Mouse (Mus musculus): ENCODE measurements around the gene Slc35a5. TPM values are rescaled to one million over a fixed set of nuclear protein-coding genes. Genes with fewer than 3 reads are reported as not detected.

Slc35a5 gene
- polyA plus RNA-seq (2012; rRNA removed), result 29.9 and 34.6 TPM in 2 replicates

GRCm38 (mm10) chr16:45158522-45159388 is at the start of gene Slc35a5, which contains the start of gene Atg3:
Gene Slc35a5 (minus strand): TSS chr16:45158706.
Gene Atg3 (plus strand): TSS chr16:45158785.
- TF ChIP-seq POLR2A (IDR thresholded peaks at IDR 0.05; ENCODE audit: extremely low read depth, insufficient read depth, low read length), result peak; percentile 59; the same call in 1 of the 2 replicates
- TF ChIP-seq CTCF (IDR thresholded peaks at IDR 0.05; ENCODE audit: extremely low read depth, insufficient read depth, low read length), result no peak

GRCm38 (mm10) chr16:45204859-45205670 is 46.6 kb upstream of the Slc35a5 start:
- Histone ChIP-seq H3K4me1 (ENCODE audit: control insufficient read depth, insufficient read depth, low read length) (no peaks in the 10 kb centered on the region), H3K4me3 (ENCODE audit: insufficient read depth, low read length) (no peak overlapping the region), H3K27ac (ENCODE audit: insufficient read depth, low read length) (no peak overlapping the region)
- TF ChIP-seq CTCF (IDR thresholded peaks at IDR 0.05; ENCODE audit: extremely low read depth, insufficient read depth, low read length) (no peak), POLR2A (IDR thresholded peaks at IDR 0.05; ENCODE audit: extremely low read depth, insufficient read depth, low read length) (no peak)

More at GRCm38 (mm10) chr16:45158522-45159388, at the start of gene Slc35a5, which contains the start of gene Atg3:
- H3K4me3 ChIP-seq (ENCODE audit: insufficient read depth, low read length), result peak within 1 kb of the TSS; percentile 52
- H3K27ac ChIP-seq (ENCODE audit: insufficient read depth, low read length), result peak within 1 kb of the TSS; percentile 57
- no peaks in the 10 kb centered on the region; the same call in 1 of the 2 replicates for H3K4me1 ChIP-seq (ENCODE audit: control insufficient read depth, insufficient read depth, low read length)

GRCm38 (mm10) chr16:45204438-45204837 is 45.9 kb upstream of the Slc35a5 start:
- H3K4me1 ChIP-seq (ENCODE audit: control insufficient read depth, insufficient read depth, low read length), result no peaks in the 10 kb centered on the region
- TF ChIP-seq CTCF (IDR thresholded peaks at IDR 0.05; ENCODE audit: extremely low read depth, insufficient read depth, low read length) (no peak), POLR2A (IDR thresholded peaks at IDR 0.05; ENCODE audit: extremely low read depth, insufficient read depth, low read length) (no peak)
- no peak overlapping the region for H3K4me3 ChIP-seq (ENCODE audit: insufficient read depth, low read length)
- no peak overlapping the region for H3K27ac ChIP-seq (ENCODE audit: insufficient read depth, low read length)

GRCm38 (mm10) chr16:45201395-45201794 is 42.9 kb upstream of the Slc35a5 start:
- Histone ChIP-seq H3K4me3 (ENCODE audit: insufficient read depth, low read length) (no peak overlapping the region), H3K4me1 (ENCODE audit: control insufficient read depth, insufficient read depth, low read length) (no peaks in the 10 kb centered on the region), H3K27ac (ENCODE audit: insufficient read depth, low read length) (no peak overlapping the region)
- TF ChIP-seq CTCF (IDR thresholded peaks at IDR 0.05; ENCODE audit: extremely low read depth, insufficient read depth, low read length), result no peak
- no peak for TF ChIP-seq POLR2A (IDR thresholded peaks at IDR 0.05; ENCODE audit: extremely low read depth, insufficient read depth, low read length)

- TF ChIP-seq CTCF (IDR thresholded peaks at IDR 0.05; ENCODE audit: extremely low read depth, insufficient read depth, low read length), result peak; percentile 79
- no peak for TF ChIP-seq POLR2A (IDR thresholded peaks at IDR 0.05; ENCODE audit: extremely low read depth, insufficient read depth, low read length)
- no peak overlapping the region for H3K4me3 ChIP-seq (ENCODE audit: insufficient read depth, low read length)
- H3K4me1 ChIP-seq (ENCODE audit: control insufficient read depth, insufficient read depth, low read length), result no peaks in the 10 kb centered on the region
- H3K27ac ChIP-seq (ENCODE audit: insufficient read depth, low read length), result no peak overlapping the region
Measured at GRCm38 (mm10) chr16:45196816-45197215, 38.3 kb upstream of the Slc35a5 start.

- H3K4me1 ChIP-seq (ENCODE audit: control insufficient read depth, insufficient read depth, low read length), result no peaks in the 10 kb centered on the region
- no peak overlapping the region for H3K4me3 ChIP-seq (ENCODE audit: insufficient read depth, low read length)
- peak; percentile 82 for TF ChIP-seq CTCF (IDR thresholded peaks at IDR 0.05; ENCODE audit: extremely low read depth, insufficient read depth, low read length)
- no peak for TF ChIP-seq POLR2A (IDR thresholded peaks at IDR 0.05; ENCODE audit: extremely low read depth, insufficient read depth, low read length)
- H3K27ac ChIP-seq (ENCODE audit: insufficient read depth, low read length), result no peak overlapping the region
Measured at GRCm38 (mm10) chr16:45192613-45193012, 34.1 kb upstream of the Slc35a5 start.

- H3K27ac ChIP-seq (ENCODE audit: insufficient read depth, low read length), result no peak overlapping the region
- H3K4me3 ChIP-seq (ENCODE audit: insufficient read depth, low read length), result no peak overlapping the region
- H3K4me1 ChIP-seq (ENCODE audit: control insufficient read depth, insufficient read depth, low read length), result no peaks in the 10 kb centered on the region
- TF ChIP-seq POLR2A (IDR thresholded peaks at IDR 0.05; ENCODE audit: extremely low read depth, insufficient read depth, low read length) (no peak), CTCF (IDR thresholded peaks at IDR 0.05; ENCODE audit: extremely low read depth, insufficient read depth, low read length) (no peak)
Measured at GRCm38 (mm10) chr16:45181824-45182223, 23.3 kb upstream of the Slc35a5 start.

- no peak overlapping the region for H3K27ac ChIP-seq (ENCODE audit: insufficient read depth, low read length)
- TF ChIP-seq POLR2A (IDR thresholded peaks at IDR 0.05; ENCODE audit: extremely low read depth, insufficient read depth, low read length), result no peak
- TF ChIP-seq CTCF (IDR thresholded peaks at IDR 0.05; ENCODE audit: extremely low read depth, insufficient read depth, low read length), result no peak
- no peak overlapping the region for H3K4me3 ChIP-seq (ENCODE audit: insufficient read depth, low read length)
- H3K4me1 ChIP-seq (ENCODE audit: control insufficient read depth, insufficient read depth, low read length), result no peaks in the 10 kb centered on the region
Measured at GRCm38 (mm10) chr16:45178552-45178951, 20.0 kb upstream of the Slc35a5 start.

- Histone ChIP-seq H3K4me1 (ENCODE audit: control insufficient read depth, insufficient read depth, low read length) (no peaks in the 10 kb centered on the region; the same call in 1 of the 2 replicates), H3K4me3 (ENCODE audit: insufficient read depth, low read length) (peak overlapping the region; percentile 52), H3K27ac (ENCODE audit: insufficient read depth, low read length) (no peak overlapping the region)
- TF ChIP-seq POLR2A (IDR thresholded peaks at IDR 0.05; ENCODE audit: extremely low read depth, insufficient read depth, low read length) (no peak), CTCF (IDR thresholded peaks at IDR 0.05; ENCODE audit: extremely low read depth, insufficient read depth, low read length) (no peak)
Measured at GRCm38 (mm10) chr16:45159389-45159716, 847 bp upstream of the Slc35a5 start.
